Mouse (Mus musculus) heart, embryonic 13.5 days (tissue): ENCODE results near the gene Hcn2. TPM values are rescaled to one million over a fixed set of nuclear protein-coding genes. Genes with fewer than 3 reads are reported as not detected.

Experiments used
- ATAC-seq: fragments of 200-750 bp; cut with Nextera tagmentation; 2 replicates; pipeline ENCODE4 v1.8.0; 2017; ENCODE audit warnings: moderate TSS enrichment; ENCODE audit not compliant: insufficient number of reproducible peaks, low FRiP score, low TSS enrichment; ENCODE audit errors: extremely low read depth
- H3K27ac ChIP-seq: fragments of 300-500 bp; sonication (generic); replicated peaks from 2 replicates; pipeline ENCODE4 v1.5.1; 2015; ENCODE audit warnings: moderate library complexity, mild to moderate bottlenecking, inconsistent platforms
- H3K27me3 ChIP-seq: fragments of 300-500 bp; sonication (generic); replicated peaks from 2 replicates; pipeline ENCODE4 v1.6.1; 2015; ENCODE audit warnings: mild to moderate bottlenecking, inconsistent platforms
- H3K36me3 ChIP-seq: fragments of 300-500 bp; sonication (generic); 2 replicates; pipeline ENCODE4 v1.6.1; 2015; ENCODE audit warnings: mild to moderate bottlenecking, inconsistent platforms
- H3K4me1 ChIP-seq: fragments of 300-500 bp; sonication (generic); 2 replicates; pipeline ENCODE4 v1.6.1; 2015; ENCODE audit warnings: inconsistent platforms
- H3K4me2 ChIP-seq: fragments of 300-500 bp; sonication (generic); 2 replicates; pipeline ENCODE4 v1.6.1; 2015; ENCODE audit warnings: inconsistent platforms, mild to moderate bottlenecking, moderate library complexity
- H3K4me3 ChIP-seq: fragments of 300-500 bp; sonication (generic); 2 replicates; pipeline ENCODE4 v1.5.1; 2015; ENCODE audit warnings: moderate library complexity, mild to moderate bottlenecking, inconsistent platforms
- H3K9ac ChIP-seq: fragments of 300-500 bp; sonication (generic); 2 replicates; pipeline ENCODE4 v1.6.1; 2015; ENCODE audit warnings: inconsistent platforms, mild to moderate bottlenecking, moderate library complexity
- H3K9me3 ChIP-seq: fragments of 300-500 bp; sonication (generic); 2 replicates; pipeline ENCODE4 v1.6.1; 2016; ENCODE audit warnings: inconsistent platforms
- whole genome bisulfite sequencing: fragments of 180-500 bp; shearing (Covaris S2); methylation state at CpG from one replicate; pipeline ENCODE4 v1.1.7; 2015; ENCODE audit warnings: mixed read lengths; 5-methylcytosine and 5-hydroxymethylcytosine counted together
- polyA plus RNA-seq: library from polyadenylated mRNA; unstranded; fragments of >200 nt; fragmentation: Nextera tagmentation; extraction: Ambion mirVana; gene quantifications from 2 replicates; pipeline ENCODE4 v1.2.1, GENCODE M21; 2015

The Hcn2 gene
- 0.06 and 0.09 TPM in 2 replicates for polyA plus RNA-seq

DNA sequence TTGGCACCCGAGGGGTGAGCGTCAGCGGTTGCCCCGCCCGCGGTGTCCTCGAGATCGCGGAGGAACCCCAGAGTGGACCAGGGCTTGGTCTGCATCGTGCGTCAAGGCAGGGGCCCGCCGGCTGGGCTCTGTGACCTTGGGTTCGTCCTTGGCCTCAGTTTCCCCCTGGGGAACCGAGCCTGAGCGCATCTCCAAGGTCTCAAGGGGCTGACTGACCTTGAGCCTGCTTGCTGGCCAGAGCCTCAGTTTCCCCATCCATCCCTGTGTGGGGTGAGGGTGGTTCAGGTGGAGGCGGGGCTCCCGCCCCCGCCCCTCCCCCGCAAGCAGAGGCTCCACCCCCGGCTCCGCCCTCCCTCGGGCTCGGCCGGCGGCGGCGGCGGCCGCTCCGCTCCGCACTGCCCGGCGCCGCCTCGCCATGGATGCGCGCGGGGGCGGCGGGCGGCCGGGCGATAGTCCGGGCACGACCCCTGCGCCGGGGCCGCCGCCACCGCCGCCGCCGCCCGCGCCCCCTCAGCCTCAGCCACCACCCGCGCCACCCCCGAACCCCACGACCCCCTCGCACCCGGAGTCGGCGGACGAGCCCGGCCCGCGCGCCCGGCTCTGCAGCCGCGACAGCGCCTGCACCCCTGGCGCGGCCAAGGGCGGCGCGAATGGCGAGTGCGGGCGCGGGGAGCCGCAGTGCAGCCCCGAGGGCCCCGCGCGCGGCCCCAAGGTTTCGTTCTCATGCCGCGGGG is at the start of gene Hcn2:
TSS of gene Hcn2 (plus strand) at position 381 of the 734 bp plus-strand sequence.
- H3K27me3 ChIP-seq = peaks cover 76% of the 10 kb centered on the region
- no peak within 1 kb of the TSS for H3K27ac ChIP-seq
- WGBS = 1% methylated on average over 58 of the region's 91 CpGs
- peaks cover 36% of the 10 kb centered on the region for H3K4me1 ChIP-seq
- H3K4me2 ChIP-seq = peak within 1 kb of the TSS; percentile 96
- no peaks in the 10 kb centered on the region for H3K9me3 ChIP-seq
- peak within 1 kb of the TSS; percentile 67 for H3K4me3 ChIP-seq
- H3K9ac ChIP-seq = peak within 1 kb of the TSS; percentile 73
- H3K36me3 ChIP-seq = peaks cover 8% of the 10 kb centered on the region
- no peak for ATAC-seq

DNA sequence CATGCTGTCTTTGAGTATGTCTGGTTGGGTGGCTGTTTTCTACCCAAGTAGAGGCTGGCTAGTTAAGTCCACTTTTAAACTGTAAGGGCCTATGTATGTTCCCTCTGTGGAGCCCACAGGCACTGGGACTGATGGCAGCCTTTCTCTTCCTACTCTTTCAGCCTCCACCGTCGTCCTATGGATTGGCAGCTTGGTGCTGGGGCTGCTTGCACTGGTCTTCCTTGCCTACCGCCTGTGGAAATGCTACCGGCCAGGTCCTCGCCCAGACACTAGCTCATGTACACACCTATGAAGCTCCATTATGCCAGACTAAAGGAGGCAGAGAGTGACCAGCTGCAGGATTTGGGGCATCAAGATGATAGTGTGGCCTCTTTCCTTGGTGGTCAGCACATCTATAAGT is 48.4 kb upstream of the Hcn2 start:
- no peak for ATAC-seq
- WGBS = 75% methylated on average over 5 of the region's 5 CpGs

DNA sequence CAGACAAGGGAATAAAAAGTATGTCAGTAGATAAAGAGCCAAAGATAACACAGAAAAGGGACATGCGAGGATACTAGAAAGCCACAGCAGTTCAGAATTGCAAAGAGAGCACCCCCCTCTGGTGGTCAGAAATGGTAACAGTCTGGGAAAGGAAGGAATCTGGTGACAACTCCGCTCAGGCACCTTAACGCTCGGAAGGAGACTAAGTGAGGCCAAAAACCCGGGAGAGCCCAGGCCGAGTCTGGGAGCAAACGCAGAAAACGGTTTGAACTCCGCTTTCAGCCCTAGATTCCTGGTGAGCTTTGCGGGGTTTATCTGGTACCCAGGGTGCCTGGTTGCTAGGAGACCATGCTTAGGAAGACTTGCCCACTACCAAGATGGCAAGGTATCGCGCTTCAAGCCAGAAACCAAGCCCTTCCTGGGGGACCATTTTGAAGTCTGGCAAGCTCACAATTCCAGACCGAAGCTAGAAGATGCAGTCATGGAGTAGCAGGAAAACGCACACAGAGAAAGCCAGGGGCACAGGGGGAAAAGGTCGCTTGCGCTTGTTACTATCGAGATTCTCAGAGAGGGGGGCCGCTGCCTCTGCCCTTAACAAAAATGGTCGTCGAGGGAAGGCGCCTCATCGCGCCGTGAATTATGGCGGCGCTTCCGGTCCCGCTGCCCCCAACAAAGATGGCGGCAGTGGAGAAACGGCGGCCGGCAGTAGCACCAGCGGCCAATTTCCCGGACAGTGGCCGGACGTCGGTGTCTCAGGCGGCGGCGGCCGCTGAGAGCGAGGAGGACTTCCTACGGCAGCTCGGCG is 47.5 kb upstream of the Hcn2 start, which contains the start of gene Tpgs1:
TSS of gene Tpgs1 (plus strand) at position 599 of the 805 bp plus-strand sequence.
- Histone ChIP-seq H3K9ac (peak within 1 kb of the TSS; percentile 92), H3K4me3 (peak within 1 kb of the TSS; percentile 98), H3K27ac (peak within 1 kb of the TSS; percentile 95), H3K9me3 (no peaks in the 10 kb centered on the region), H3K4me1 (peaks cover 11% of the 10 kb centered on the region), H3K36me3 (peaks cover 22% of the 10 kb centered on the region), H3K27me3 (peaks cover 6% of the 10 kb centered on the region; the same call in 1 of the 2 replicates), H3K4me2 (peak within 1 kb of the TSS; percentile 93)
- ATAC-seq = peak; percentile 62; the same call in 1 of the 2 replicates
- under 1% methylated on average over 45 of the region's 45 CpGs for WGBS

More for the DNA sequence above, 48.4 kb upstream of the Hcn2 start:
- Histone ChIP-seq H3K36me3 (peaks cover 13% of the 10 kb centered on the region), H3K27me3 (peaks cover 6% of the 10 kb centered on the region; the same call in 1 of the 2 replicates), H3K4me3 (no peak overlapping the region), H3K9me3 (no peaks in the 10 kb centered on the region), H3K9ac (no peak overlapping the region), H3K27ac (no peak overlapping the region), H3K4me2 (no peak overlapping the region), H3K4me1 (peaks cover 11% of the 10 kb centered on the region)

DNA sequence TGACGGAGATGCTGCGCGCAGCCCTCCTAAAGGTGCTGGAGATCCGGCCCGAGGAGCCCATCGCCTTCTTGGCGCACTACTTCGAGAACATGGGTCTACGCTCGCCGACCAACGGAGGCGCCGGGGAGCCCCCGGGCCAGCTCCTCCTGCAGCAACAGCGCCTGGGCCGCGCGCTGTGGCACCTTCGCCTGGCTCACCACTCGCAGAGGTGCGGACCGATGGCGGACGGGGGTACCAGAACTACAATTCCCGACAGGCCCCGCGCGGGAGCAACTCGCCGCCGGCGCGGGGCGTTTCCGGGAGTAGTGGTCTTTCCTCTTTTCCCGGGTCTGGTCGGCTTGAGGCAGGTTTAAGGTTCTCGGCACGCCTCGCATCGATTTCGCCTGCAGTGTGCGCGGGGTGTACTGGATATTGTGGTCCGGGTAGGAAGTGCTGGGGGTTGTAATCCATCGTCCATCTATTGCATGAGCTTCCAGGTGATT is 46.8 kb upstream of the Hcn2 start:
- no peaks in the 10 kb centered on the region for H3K9me3 ChIP-seq
- under 1% methylated on average over 47 of the region's 47 CpGs for WGBS
- H3K27me3 ChIP-seq = peaks cover 6% of the 10 kb centered on the region; the same call in 1 of the 2 replicates
- peak overlapping the region; percentile 95 for H3K27ac ChIP-seq
- H3K9ac ChIP-seq = peak overlapping the region; percentile 92
- peak overlapping the region; percentile 98 for H3K4me3 ChIP-seq
- ATAC-seq = peak; percentile 38; the same call in 1 of the 2 replicates
- H3K4me1 ChIP-seq = peaks cover 11% of the 10 kb centered on the region
- H3K4me2 ChIP-seq = peak overlapping the region; percentile 93
- peaks cover 24% of the 10 kb centered on the region for H3K36me3 ChIP-seq

DNA sequence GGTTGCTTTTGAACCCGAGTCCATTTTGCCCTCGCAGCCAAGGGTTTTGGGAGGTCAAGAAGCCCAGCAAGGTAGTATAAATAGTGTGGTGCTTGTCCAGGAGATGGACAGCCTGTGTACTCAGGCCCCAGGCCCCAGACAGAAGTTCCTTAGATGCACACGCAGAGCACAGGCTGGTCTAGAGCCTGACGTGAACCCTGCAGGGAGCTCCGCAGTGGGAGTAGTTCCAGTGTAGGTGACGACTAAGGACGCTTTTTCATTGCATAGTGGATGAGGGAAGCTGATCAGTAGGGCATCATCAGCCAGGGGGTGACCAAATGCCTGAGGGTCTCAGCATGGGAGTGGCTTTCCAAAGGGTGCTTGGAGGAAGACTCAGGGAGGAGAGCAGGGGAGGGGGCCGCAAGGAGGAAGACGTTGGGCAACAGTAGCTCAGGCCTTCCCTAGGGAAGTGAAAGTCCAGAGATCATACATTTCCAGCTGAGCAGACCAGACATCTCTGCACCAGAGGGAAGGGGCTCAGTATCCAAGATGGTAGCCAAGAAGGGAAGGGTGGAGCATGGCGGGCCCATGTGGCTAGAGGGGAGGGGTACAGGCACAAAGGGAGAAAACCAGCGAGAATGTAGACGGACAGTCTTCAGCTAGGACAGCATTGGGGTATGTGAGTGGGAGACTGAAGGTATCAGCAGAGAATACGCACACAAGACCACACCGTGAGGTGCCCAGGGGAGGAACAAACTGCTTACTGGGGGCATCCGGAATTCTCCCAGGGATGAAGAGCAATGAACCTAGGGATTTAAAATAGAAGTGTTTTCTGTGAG is 46.2 kb upstream of the Hcn2 start:
- Histone ChIP-seq H3K4me1 (peaks cover 13% of the 10 kb centered on the region), H3K4me3 (peak overlapping the region; percentile 98), H3K4me2 (peak overlapping the region; percentile 93), H3K27ac (peak overlapping the region; percentile 95), H3K9me3 (no peaks in the 10 kb centered on the region), H3K27me3 (peaks cover 3% of the 10 kb centered on the region; the same call in 1 of the 2 replicates), H3K36me3 (peaks cover 24% of the 10 kb centered on the region), H3K9ac (peak overlapping the region; percentile 92)
- ATAC-seq = no peak
- 35% methylated on average over 15 of the region's 15 CpGs for WGBS

DNA sequence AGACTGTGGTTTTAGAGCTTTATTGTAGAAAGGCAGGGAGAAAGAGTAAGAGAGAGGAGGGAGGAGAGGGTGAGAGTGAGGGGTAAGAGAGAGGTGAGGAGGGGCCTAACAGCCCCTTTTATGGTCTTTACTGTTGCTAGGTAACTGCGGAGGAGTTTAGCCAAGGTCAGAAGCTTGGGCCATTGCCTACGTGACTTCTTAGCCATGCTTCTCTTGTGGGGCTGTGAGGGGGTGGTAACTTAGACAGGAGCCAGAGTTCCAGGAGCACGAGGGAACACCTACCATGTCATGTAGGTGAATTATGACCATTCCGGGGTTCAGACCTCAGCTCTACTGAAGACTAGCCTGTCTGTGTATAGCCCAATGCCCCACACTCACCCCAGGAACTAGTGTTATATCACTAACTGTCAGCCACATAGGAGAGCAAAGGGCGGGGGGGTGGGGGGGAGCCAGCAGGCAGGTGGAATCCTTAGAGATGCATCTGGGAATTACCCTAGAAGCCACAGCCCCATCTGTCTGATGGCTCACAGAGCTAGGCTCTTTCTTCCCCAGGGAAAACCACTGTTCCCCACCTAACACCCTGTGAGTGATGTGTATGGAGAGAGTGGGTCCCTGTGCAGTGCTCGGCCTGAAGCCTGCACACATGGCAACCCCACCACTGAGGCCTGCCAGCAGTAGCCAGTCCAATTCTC is 44.9 kb upstream of the Hcn2 start:
- Histone ChIP-seq H3K4me3 (no peak overlapping the region), H3K4me1 (peaks cover 17% of the 10 kb centered on the region), H3K27me3 (no peaks in the 10 kb centered on the region; the same call in 1 of the 2 replicates), H3K36me3 (peaks cover 32% of the 10 kb centered on the region), H3K9ac (no peak overlapping the region), H3K4me2 (no peak overlapping the region), H3K27ac (no peak overlapping the region), H3K9me3 (no peaks in the 10 kb centered on the region)
- WGBS = 79% methylated on average over 5 of the region's 6 CpGs
- no peak for ATAC-seq

DNA sequence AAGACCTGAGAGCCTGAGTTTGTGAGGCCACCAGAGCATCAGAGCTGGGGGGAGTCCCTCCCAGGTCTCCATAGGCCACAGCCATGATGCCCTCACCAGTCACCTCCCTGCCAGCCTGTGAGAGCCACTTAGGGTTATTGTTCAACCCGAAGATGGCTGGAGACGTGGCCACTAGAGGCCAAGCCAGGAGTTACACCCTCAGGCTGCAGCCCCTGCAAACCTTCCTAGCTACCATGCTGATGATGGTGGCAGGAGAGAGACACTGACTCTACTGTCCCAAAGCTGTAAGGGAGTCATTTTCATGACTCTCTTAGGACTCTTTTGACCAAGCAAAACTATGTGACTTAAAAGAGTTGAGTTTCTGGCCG is 44.4 kb upstream of the Hcn2 start:
- Histone ChIP-seq H3K4me1 (peaks cover 17% of the 10 kb centered on the region), H3K36me3 (peaks cover 34% of the 10 kb centered on the region), H3K27me3 (no peaks in the 10 kb centered on the region), H3K27ac (no peak overlapping the region), H3K4me2 (no peak overlapping the region), H3K9ac (no peak overlapping the region), H3K4me3 (no peak overlapping the region), H3K9me3 (no peaks in the 10 kb centered on the region)
- ATAC-seq = no peak
- 66% methylated on average over 3 of the region's 3 CpGs for WGBS

DNA sequence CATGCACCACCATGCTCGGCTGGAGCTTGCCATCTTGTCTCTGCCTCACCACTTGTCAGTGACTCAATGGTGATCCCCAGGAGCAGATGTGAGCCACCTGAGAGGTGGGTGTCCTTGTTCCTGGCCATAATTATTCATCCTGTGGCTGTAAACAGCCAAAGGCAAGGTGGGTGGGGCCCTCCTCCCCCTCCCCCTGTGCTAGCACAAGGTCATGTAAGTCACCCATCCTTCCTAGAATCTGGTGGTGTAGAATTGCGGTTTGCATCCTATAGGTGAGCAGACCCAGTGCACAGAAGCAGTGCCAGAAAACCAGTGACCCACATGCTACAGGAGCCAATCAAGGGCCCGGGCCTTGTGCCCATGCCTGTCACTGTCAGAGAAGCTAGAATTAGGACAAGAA is 43.4 kb upstream of the Hcn2 start:
- ATAC-seq = no peak
- Histone ChIP-seq H3K4me2 (no peak overlapping the region), H3K9me3 (no peaks in the 10 kb centered on the region), H3K4me3 (no peak overlapping the region), H3K4me1 (peaks cover 17% of the 10 kb centered on the region), H3K27me3 (no peaks in the 10 kb centered on the region), H3K9ac (no peak overlapping the region), H3K27ac (no peak overlapping the region), H3K36me3 (peaks cover 34% of the 10 kb centered on the region)
- WGBS = 79% methylated on average over 3 of the region's 3 CpGs

DNA sequence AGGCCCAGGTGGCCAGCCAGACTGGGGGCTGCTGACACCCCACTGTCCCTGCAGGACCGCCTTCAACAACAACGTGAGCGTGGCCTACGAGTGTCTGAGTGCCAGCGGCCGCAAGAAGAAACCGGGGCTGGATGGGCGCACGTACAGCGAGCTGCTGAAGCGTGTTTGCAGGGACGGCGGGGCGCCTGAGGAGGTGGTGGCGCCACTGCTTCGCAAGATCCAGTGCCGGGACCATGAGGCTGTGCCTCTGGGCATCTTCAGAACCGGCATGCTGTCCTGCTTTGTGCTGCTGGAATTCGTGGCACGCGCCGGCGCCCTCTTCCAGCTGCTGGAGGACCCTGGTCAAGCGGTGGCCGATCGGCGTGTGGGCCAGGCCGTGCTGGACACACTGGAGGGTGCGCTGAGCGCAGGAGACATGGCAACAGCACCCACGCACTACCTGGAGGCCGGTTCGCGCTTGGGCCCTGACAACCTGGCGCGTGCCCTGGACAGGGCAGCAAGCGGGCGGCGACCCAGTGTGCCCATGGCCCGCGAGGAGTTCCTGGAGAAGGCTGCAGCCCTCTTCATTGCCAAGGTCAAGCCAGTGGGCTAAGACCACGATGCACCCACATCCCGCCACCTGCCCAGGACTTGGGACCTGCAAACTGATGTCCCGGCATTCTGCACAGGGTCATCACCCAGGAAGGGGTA is 40.9 kb upstream of the Hcn2 start:
- 46% methylated on average over 44 of the region's 44 CpGs for WGBS
- H3K36me3 ChIP-seq = peaks cover 34% of the 10 kb centered on the region
- H3K4me3 ChIP-seq = no peak overlapping the region

More for the DNA sequence above, 40.9 kb upstream of the Hcn2 start:
- H3K4me1 ChIP-seq = peaks cover 11% of the 10 kb centered on the region
- no peaks in the 10 kb centered on the region for H3K27me3 ChIP-seq
- no peak overlapping the region for H3K9ac ChIP-seq
- H3K4me2 ChIP-seq = no peak overlapping the region
- H3K9me3 ChIP-seq = no peaks in the 10 kb centered on the region
- no peak for ATAC-seq
- no peak overlapping the region for H3K27ac ChIP-seq
